Mouse (Mus musculus): Measurements from ENCODE around the gene Bcr. TPM values are rescaled to one million over a fixed set of nuclear protein-coding genes. Genes with fewer than 3 reads are reported as not detected.
A peak's percentile ranks its signal among the peaks of the same experiment; 100 is the strongest.

Gene Bcr
- total and polyA plus RNA-seq, 2 experiments from 2014 or later = 11.0 to 59.8 TPM

DNA sequence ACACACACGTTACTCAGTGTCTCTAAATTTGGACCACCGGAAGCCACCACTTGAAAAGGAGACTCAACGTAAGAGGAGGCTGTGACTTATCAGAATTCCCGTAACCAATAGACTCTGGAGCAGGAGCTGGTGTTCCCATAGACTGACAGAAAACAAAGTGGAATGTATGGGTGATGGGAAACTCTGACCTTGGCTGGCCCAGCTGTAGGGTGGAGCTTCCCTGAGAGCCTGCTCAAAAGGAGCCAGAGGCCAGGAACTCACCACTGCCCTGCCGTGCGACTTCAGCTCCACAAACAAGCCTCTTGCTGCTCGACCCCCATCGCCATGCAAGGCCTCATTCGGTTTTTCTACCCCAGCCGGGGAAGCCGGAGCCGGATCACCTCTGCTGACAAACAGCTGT, 113.3 kb downstream of the Bcr start:
- H3K4me3 ChIP-seq (ENCODE audit: low read depth, low read length) = no peak overlapping the region
- H3K4me1 ChIP-seq (ENCODE audit: insufficient read depth, low read length) = no peaks in the 10 kb centered on the region
- H3K4me2 ChIP-seq (ENCODE audit: low read depth, low read length, poor library complexity, severe bottlenecking) = no peak overlapping the region
- no peak overlapping the region for H3K27ac ChIP-seq (ENCODE audit: low read depth, low read length)
- H3K9me3 ChIP-seq (ENCODE audit: low read length) = no peaks in the 10 kb centered on the region
- peaks cover 74% of the 10 kb centered on the region for H3K36me3 ChIP-seq (ENCODE audit: insufficient read depth, low read length)
- H3K9ac ChIP-seq (replicated peaks; ENCODE audit: low read length, poor library complexity, severe bottlenecking) = no peak overlapping the region
- ATAC-seq (ENCODE audit: low FRiP score) (no peak), DNase-seq (ENCODE audit: low spot score) (no peak)
- TF ChIP-seq CTCF (IDR thresholded peaks at IDR 0.05) = no peak
- 87% methylated on average over 12 of the region's 12 CpGs for WGBS
- H3K27me3 ChIP-seq (ENCODE audit: insufficient read depth, low read length) = no peaks in the 10 kb centered on the region

DNA sequence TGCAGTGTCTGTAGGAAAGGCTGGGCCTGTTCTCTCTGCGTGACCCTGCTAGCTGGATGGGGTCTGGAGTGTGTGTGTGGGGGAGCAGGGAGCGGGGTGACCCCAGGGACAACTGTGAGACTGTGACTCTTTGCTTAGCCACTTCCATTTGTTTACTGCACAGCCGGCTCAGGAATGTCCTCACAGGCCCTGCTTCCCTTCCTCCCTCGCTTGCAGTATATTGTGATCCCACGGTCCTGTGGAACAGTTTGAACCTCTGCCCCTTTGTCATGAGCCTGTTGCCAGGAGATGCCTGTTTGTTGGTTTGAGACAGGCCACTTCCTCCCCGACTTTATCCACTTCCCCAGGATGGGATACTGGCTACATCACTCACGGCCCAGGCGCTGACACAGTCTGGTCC, 116.1 kb downstream of the Bcr start:
- WGBS = 91% methylated on average over 8 of the region's 8 CpGs
- peaks cover 78% of the 10 kb centered on the region for H3K36me3 ChIP-seq (ENCODE audit: insufficient read depth, low read length)

DNA sequence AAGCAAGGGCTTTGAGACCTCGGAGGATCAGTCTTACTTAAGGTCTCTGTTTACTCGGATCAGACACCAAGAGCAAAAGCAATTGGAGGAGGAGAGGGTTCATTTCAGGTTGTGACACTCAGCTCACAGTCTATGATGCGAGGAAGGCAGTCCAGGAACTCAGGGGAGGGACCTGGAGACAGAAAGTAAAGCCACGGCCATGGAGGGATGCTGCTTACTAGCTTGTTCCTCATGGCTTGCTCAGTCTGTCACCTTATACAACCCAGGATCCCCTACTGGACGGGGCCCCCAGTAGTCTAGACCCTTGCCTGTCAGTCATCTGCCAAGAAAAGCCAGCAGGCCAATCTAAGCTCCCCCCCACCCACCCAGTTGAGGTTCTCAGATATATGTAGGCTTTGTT, 118.5 kb downstream of the Bcr start:
- no peak for TF ChIP-seq CTCF (IDR thresholded peaks at IDR 0.05)
- peaks cover 78% of the 10 kb centered on the region for H3K36me3 ChIP-seq (ENCODE audit: insufficient read depth, low read length)
- no peak overlapping the region for H3K4me3 ChIP-seq (ENCODE audit: low read depth, low read length)
- ATAC-seq (ENCODE audit: low FRiP score) = no peak
- no peak for DNase-seq (ENCODE audit: low spot score)
- no peak overlapping the region for H3K4me2 ChIP-seq (ENCODE audit: low read depth, low read length, poor library complexity, severe bottlenecking)
- H3K9me3 ChIP-seq (ENCODE audit: low read length) = no peaks in the 10 kb centered on the region
- no peaks in the 10 kb centered on the region for H3K27me3 ChIP-seq (ENCODE audit: insufficient read depth, low read length)
- H3K9ac ChIP-seq (replicated peaks; ENCODE audit: low read length, poor library complexity, severe bottlenecking) = no peak overlapping the region
- WGBS = 94% methylated on average over 5 of the region's 5 CpGs
- no peaks in the 10 kb centered on the region for H3K4me1 ChIP-seq (ENCODE audit: insufficient read depth, low read length)
- H3K27ac ChIP-seq (ENCODE audit: low read depth, low read length) = no peak overlapping the region

More for the DNA sequence above, 116.1 kb downstream of the Bcr start:
- DNase-seq (ENCODE audit: low spot score) (no peak), ATAC-seq (ENCODE audit: low FRiP score) (no peak)
- Histone ChIP-seq H3K4me1 (ENCODE audit: insufficient read depth, low read length) (no peaks in the 10 kb centered on the region), H3K9ac (replicated peaks; ENCODE audit: low read length, poor library complexity, severe bottlenecking) (no peak overlapping the region), H3K27me3 (ENCODE audit: insufficient read depth, low read length) (no peaks in the 10 kb centered on the region), H3K4me2 (ENCODE audit: low read depth, low read length, poor library complexity, severe bottlenecking) (no peak overlapping the region), H3K27ac (ENCODE audit: low read depth, low read length) (no peak overlapping the region), H3K9me3 (ENCODE audit: low read length) (no peaks in the 10 kb centered on the region), H3K4me3 (ENCODE audit: low read depth, low read length) (no peak overlapping the region)
- TF ChIP-seq CTCF (IDR thresholded peaks at IDR 0.05) = no peak

DNA sequence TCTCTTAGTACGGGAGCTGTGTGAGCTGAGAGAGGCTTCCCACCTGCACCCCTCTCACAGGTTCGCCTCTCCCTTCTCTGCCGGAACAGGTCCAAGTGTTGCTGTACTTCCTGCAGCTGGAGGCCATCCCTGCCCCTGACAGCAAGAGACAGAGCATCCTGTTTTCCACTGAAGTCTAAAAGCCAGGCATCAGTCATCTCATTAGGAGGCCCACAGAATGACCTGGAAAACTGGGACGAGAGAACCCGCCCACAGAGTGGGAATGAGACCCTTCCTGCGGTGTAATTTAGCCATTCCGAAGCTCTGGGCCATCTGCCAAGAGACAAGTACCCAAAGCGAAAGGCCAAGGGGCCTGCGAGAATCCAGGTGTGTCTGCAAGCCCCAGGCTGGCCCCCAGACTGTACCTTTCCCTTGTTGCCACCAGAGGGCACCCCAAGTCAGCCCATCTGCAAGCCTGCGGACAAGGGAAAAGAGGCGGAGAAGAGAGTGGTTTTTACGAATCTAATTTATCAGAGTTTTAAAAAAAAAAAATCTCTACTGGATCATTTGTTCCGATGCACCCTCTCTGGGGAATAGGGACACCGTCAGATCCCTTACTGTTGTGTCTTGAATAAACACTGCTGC, 121.9 kb downstream of the Bcr start:
- WGBS = 47% methylated on average over 14 of the region's 14 CpGs
- ATAC-seq (ENCODE audit: low FRiP score) (peak; percentile 60), DNase-seq (ENCODE audit: low spot score) (peak; percentile 71)
- no peak overlapping the region for H3K27ac ChIP-seq (ENCODE audit: low read depth, low read length)
- H3K9me3 ChIP-seq (ENCODE audit: low read length) = no peaks in the 10 kb centered on the region
- H3K4me2 ChIP-seq (ENCODE audit: low read depth, low read length, poor library complexity, severe bottlenecking) = no peak overlapping the region
- H3K4me1 ChIP-seq (ENCODE audit: insufficient read depth, low read length) = no peaks in the 10 kb centered on the region
- TF ChIP-seq CTCF (IDR thresholded peaks at IDR 0.05) = peak; percentile 92
- H3K9ac ChIP-seq (replicated peaks; ENCODE audit: low read length, poor library complexity, severe bottlenecking) = no peak overlapping the region
- H3K36me3 ChIP-seq (ENCODE audit: insufficient read depth, low read length) = peaks cover 57% of the 10 kb centered on the region
- H3K4me3 ChIP-seq (ENCODE audit: low read depth, low read length) = no peak overlapping the region
- no peaks in the 10 kb centered on the region for H3K27me3 ChIP-seq (ENCODE audit: insufficient read depth, low read length)

DNA sequence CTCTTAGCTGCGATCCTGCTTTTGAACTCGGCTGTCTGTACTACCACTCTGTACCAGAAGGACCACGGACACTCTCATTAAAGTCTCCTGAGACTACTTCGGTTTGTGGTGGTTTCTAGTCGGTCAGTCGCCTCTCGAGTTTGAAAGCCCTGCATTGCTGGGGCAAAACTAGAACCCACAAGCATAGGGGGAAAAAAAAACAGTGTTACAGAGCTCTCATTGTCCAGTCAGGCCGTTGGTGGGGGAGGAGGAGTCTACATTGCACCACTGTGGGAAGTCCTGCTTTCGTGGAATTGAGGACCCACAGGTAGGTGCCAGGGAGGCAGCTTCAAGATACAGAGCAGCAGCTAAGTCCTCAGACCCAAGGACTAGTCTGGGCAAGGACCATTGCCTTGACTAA, 124.4 kb downstream of the Bcr start:
- Histone ChIP-seq H3K9me3 (ENCODE audit: low read length) (no peaks in the 10 kb centered on the region), H3K36me3 (ENCODE audit: insufficient read depth, low read length) (peaks cover 33% of the 10 kb centered on the region), H3K27me3 (ENCODE audit: insufficient read depth, low read length) (no peaks in the 10 kb centered on the region), H3K4me3 (ENCODE audit: low read depth, low read length) (no peak overlapping the region), H3K4me1 (ENCODE audit: insufficient read depth, low read length) (no peaks in the 10 kb centered on the region), H3K9ac (replicated peaks; ENCODE audit: low read length, poor library complexity, severe bottlenecking) (no peak overlapping the region), H3K4me2 (ENCODE audit: low read depth, low read length, poor library complexity, severe bottlenecking) (no peak overlapping the region), H3K27ac (ENCODE audit: low read depth, low read length) (no peak overlapping the region)
- 94% methylated on average over 9 of the region's 9 CpGs for WGBS
- no peak for TF ChIP-seq CTCF (IDR thresholded peaks at IDR 0.05)
- DNase-seq (ENCODE audit: low spot score) (no peak), ATAC-seq (ENCODE audit: low FRiP score) (no peak)

DNA sequence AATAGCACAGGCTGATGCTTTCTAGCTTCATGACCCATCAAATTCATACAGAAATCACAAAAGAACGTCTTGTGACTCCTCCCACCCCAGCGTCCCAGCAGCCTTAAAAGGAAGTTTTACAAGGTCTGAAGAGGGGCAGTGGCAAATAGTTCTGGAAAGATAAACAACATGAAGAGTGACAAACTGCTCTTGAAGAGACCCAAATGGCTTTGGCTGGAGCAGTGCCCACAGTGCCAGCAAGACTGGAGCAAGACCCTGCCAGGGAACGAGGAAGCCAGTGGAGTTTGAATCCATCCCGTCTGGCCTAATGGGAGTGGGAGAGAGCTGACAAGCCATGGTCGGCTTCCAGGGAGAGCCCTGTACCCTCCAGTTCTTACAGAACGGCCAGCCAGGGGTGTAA, 126.2 kb downstream of the Bcr start:
- ATAC-seq (ENCODE audit: low FRiP score) (no peak), DNase-seq (ENCODE audit: low spot score) (no peak)
- no peaks in the 10 kb centered on the region for H3K4me1 ChIP-seq (ENCODE audit: insufficient read depth, low read length)
- H3K27me3 ChIP-seq (ENCODE audit: insufficient read depth, low read length) = no peaks in the 10 kb centered on the region
- TF ChIP-seq CTCF (IDR thresholded peaks at IDR 0.05) = no peak
- H3K4me3 ChIP-seq (ENCODE audit: low read depth, low read length) = no peak overlapping the region
- peaks cover 15% of the 10 kb centered on the region for H3K36me3 ChIP-seq (ENCODE audit: insufficient read depth, low read length)
- H3K27ac ChIP-seq (ENCODE audit: low read depth, low read length) = no peak overlapping the region
- H3K4me2 ChIP-seq (ENCODE audit: low read depth, low read length, poor library complexity, severe bottlenecking) = no peak overlapping the region
- 61% methylated on average over 6 of the region's 6 CpGs for WGBS
- H3K9ac ChIP-seq (replicated peaks; ENCODE audit: low read length, poor library complexity, severe bottlenecking) = no peak overlapping the region
- no peaks in the 10 kb centered on the region for H3K9me3 ChIP-seq (ENCODE audit: low read length)

Measured in midbrain, postnatal 0 days (tissue).